Mouse (Mus musculus): ENCODE measurements around the gene Pxn.

The Pxn gene

GRCm38 (mm10) chr5:115482390-115483265 lies 23.8 kb upstream of the Pxn start:
- no peak for TF ChIP-seq GATA4 (IDR thresholded peaks at IDR 0.05; ENCODE audit: insufficient replicate concordance, low read length)

GRCm38 (mm10) chr5:115483385-115483784 lies 23.1 kb upstream of the Pxn start:
- TF ChIP-seq GATA4 (IDR thresholded peaks at IDR 0.05; ENCODE audit: insufficient replicate concordance, low read length): no peak

GRCm38 (mm10) chr5:115483947-115484920 lies 22.2 kb upstream of the Pxn start, which contains the start of gene Sirt4:
TSS of gene Sirt4 (minus strand) at chr5:115484725.
- TF ChIP-seq GATA4 (IDR thresholded peaks at IDR 0.05; ENCODE audit: insufficient replicate concordance, low read length): peak; percentile 35; the same call in 1 of the 2 replicates

GRCm38 (mm10) chr5:115484996-115485395 lies 21.5 kb upstream of the Pxn start:
- TF ChIP-seq GATA4 (IDR thresholded peaks at IDR 0.05; ENCODE audit: insufficient replicate concordance, low read length): no peak

- TF ChIP-seq GATA4 (IDR thresholded peaks at IDR 0.05; ENCODE audit: insufficient replicate concordance, low read length): no peak
These were observed 20.8 kb upstream of the Pxn start for GRCm38 (mm10) chr5:115485489-115486205.

- no peak for TF ChIP-seq GATA4 (IDR thresholded peaks at IDR 0.05; ENCODE audit: insufficient replicate concordance, low read length)
These were observed 19.8 kb upstream of the Pxn start for GRCm38 (mm10) chr5:115486726-115487125.

- TF ChIP-seq GATA4 (IDR thresholded peaks at IDR 0.05; ENCODE audit: insufficient replicate concordance, low read length): no peak
These were observed 19.1 kb upstream of the Pxn start for GRCm38 (mm10) chr5:115487353-115487752.

GRCm38 (mm10) chr5:115487942-115488580 lies 18.4 kb upstream of the Pxn start:
- no peak for TF ChIP-seq GATA4 (IDR thresholded peaks at IDR 0.05; ENCODE audit: insufficient replicate concordance, low read length)

- no peak for TF ChIP-seq GATA4 (IDR thresholded peaks at IDR 0.05; ENCODE audit: insufficient replicate concordance, low read length)
These were observed 17.4 kb upstream of the Pxn start for GRCm38 (mm10) chr5:115488841-115489698.

- peak; percentile 45; the same call in 1 of the 2 replicates for TF ChIP-seq GATA4 (IDR thresholded peaks at IDR 0.05; ENCODE audit: insufficient replicate concordance, low read length)
These were observed 16.5 kb upstream of the Pxn start for GRCm38 (mm10) chr5:115489699-115490637.

- no peak for TF ChIP-seq GATA4 (IDR thresholded peaks at IDR 0.05; ENCODE audit: insufficient replicate concordance, low read length)
These were observed 15.9 kb upstream of the Pxn start for GRCm38 (mm10) chr5:115490638-115491000.

GRCm38 (mm10) chr5:115491076-115491475 lies 15.4 kb upstream of the Pxn start:
- TF ChIP-seq GATA4 (IDR thresholded peaks at IDR 0.05; ENCODE audit: insufficient replicate concordance, low read length): no peak
